16 mouse cellular contexts compared by ENCODE assay signal in the genomic region with DNA sequence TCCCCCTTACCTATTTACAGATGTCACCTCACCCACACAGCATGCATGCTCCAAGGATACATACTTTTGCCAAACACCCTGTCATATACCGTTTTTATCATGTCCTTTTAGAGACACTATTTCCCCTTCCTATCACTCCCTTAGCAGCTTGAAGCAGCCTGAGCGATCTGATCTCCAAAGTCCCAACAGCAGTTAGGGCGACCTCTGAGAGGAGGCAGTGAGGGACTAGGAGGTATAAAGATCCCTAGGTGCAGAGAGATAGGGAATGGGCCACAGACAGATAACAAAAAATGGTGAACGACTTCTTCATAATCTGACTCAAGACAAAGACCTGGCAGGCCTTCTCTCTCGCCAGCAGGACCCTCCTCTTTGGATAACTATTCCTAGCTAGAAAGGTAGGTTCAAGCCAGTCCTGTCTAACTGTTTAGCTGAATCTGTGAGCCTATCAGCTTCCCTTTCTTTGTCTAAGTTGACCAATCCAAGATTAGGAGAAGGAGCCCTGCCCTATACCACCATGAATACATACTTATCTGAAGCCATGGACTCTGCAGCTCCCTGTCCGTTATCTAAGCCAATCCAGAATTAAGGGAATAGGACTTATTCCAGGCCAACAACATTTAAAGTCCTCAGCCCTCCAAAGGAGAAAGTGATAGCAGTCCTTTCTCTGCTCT. TPM values are rescaled to one million over a fixed set of nuclear protein-coding genes. Genes with fewer than 3 reads are reported as not detected.
"Had no signal": no experiment of that assay in that cellular context is flagged by ENCODE, and none has a peak within 500 bp of the region (broad histone marks: within the 10 kb centered on the region; RNA-seq: fewer than 3 reads in every experiment).

No protein-coding gene starts in this region.

- H3K27me3 ChIP-seq: kidney, embryonic 15.5 days had no signal

- DNase-seq: kidney, adult 2 months; kidney, postnatal 14 days; lung, adult 2 months; thymus, adult 18-20 months; thymus, postnatal 14 days had no signal

- H3K27ac ChIP-seq: kidney, embryonic 15.5 days; left cerebral cortex, adult 2 months; limb, embryonic 10.5 days; macrophage; midbrain, embryonic 13.5 days; stomach, postnatal 0 days had no signal

- H3K9me3 ChIP-seq: kidney, embryonic 15.5 days; limb, embryonic 10.5 days; midbrain, embryonic 13.5 days had no signal

- H3K9ac ChIP-seq: kidney, embryonic 15.5 days; midbrain, embryonic 13.5 days had no signal

- H3K4me3 ChIP-seq: kidney, embryonic 15.5 days; left cerebral cortex, adult 2 months; limb, embryonic 10.5 days; midbrain, embryonic 13.5 days; myocyte had no signal

- ATAC-seq: intestine, embryonic 16.5 days; lung, postnatal 0 days; midbrain, embryonic 13.5 days had no signal

- H3K36me3 ChIP-seq: kidney, embryonic 15.5 days; limb, embryonic 10.5 days; midbrain, embryonic 13.5 days had no signal

- H3K4me1 ChIP-seq: kidney, embryonic 15.5 days; limb, embryonic 10.5 days had no signal

- H3K4me2 ChIP-seq: kidney, embryonic 15.5 days; midbrain, embryonic 13.5 days had no signal

RNA-seq across cellular contexts. Expression of a gene that starts 29.3 kb away (rescaled TPM):
- total RNA-seq: neutrophil, adult 5-6 weeks had no signal
- polyA plus RNA-seq: kidney, adult 2 months; large intestine, adult 2 months; limb, embryonic 10.5 days; lung, adult 2 months; macrophage; myocyte had no signal
